Mouse (Mus musculus) lung, embryonic 16.5 days (tissue): ENCODE results near the gene Daam1. TPM values are rescaled to one million over a fixed set of nuclear protein-coding genes. Genes with fewer than 3 reads are reported as not detected.

Experiments used
- ATAC-seq: fragments of 200-750 bp; cut with Nextera tagmentation; 2 replicates; pipeline ENCODE4 v1.8.0; 2017; ENCODE audit warnings: low read depth, mild to moderate bottlenecking, moderate library complexity
- H3K27ac ChIP-seq: fragments of 300-500 bp; sonication (generic); 2 replicates; pipeline ENCODE4 v1.5.1; 2014; ENCODE audit warnings: mild to moderate bottlenecking, control low read depth, low read length
- H3K27me3 ChIP-seq: fragments of 300-500 bp; sonication (generic); 2 replicates; pipeline ENCODE4 v1.6.1; 2014; ENCODE audit warnings: low read depth, low read length, mixed read lengths; ENCODE audit not compliant: control insufficient read depth, insufficient read depth
- H3K36me3 ChIP-seq: fragments of 300-500 bp; sonication (generic); 2 replicates; pipeline ENCODE4 v1.6.1; 2014; ENCODE audit warnings: low read length; ENCODE audit not compliant: control insufficient read depth, insufficient read depth
- H3K4me1 ChIP-seq: fragments of 300-500 bp; sonication (generic); replicated peaks from 2 replicates; pipeline ENCODE4 v1.6.1; 2014; ENCODE audit warnings: low read length, mixed read lengths; ENCODE audit not compliant: control insufficient read depth, insufficient read depth
- H3K4me2 ChIP-seq: fragments of 300-500 bp; sonication (generic); 2 replicates; pipeline ENCODE4 v1.6.1; 2014; ENCODE audit warnings: low read depth, low read length, control low read depth
- H3K4me3 ChIP-seq: fragments of 300-500 bp; sonication (generic); 2 replicates; pipeline ENCODE4 v1.5.1; 2014; ENCODE audit warnings: mild to moderate bottlenecking, low read length, control low read depth
- H3K9ac ChIP-seq: fragments of 300-500 bp; sonication (generic); 2 replicates; pipeline ENCODE4 v1.6.1; 2014; ENCODE audit warnings: low read length, control low read depth
- H3K9me3 ChIP-seq: fragments of 300-500 bp; sonication (generic); 2 replicates; pipeline ENCODE4 v1.6.1; 2016; ENCODE audit warnings: low read length; ENCODE audit not compliant: control insufficient read depth
- WGBS: fragments of 180-500 bp; shearing (Covaris S2); extraction: QIAGEN DNeasy Blood & Tissue Kit; methylation state at CpG from one replicate; pipeline ENCODE4 v1.1.7; 2014; 5-methylcytosine and 5-hydroxymethylcytosine counted together
- polyA plus RNA-seq: library from polyadenylated mRNA; unstranded; fragments of >200 nt; fragmentation: Nextera tagmentation; extraction: Ambion mirVana; gene quantifications from 2 replicates; pipeline ENCODE4 v1.2.1, GENCODE M21; 2015

Gene Daam1
- polyA plus RNA-seq, 1 experiment from 2014 or later, result 16.0 TPM

DNA sequence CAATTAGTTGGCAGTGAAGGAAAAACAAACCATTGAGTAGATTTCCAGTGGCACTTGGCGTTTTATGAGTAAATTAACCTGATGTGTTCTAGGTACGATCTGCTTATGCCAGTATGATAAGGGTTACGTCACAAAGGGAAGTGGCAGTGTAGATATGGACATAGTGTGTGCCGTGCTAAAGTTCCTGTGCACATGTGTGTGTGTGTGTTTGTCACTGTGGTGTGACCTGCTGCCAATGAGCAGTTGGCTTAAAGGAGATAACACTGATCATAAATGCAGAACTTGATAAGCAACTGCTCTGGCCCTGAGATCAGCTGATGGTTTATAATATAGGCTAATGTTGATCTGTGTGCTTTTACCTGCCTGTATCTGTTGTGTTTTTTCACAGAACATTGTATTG lies 73.4 kb downstream of the Daam1 start:
- H3K9me3 ChIP-seq, result no peaks in the 10 kb centered on the region
- H3K9ac ChIP-seq, result no peak overlapping the region
- H3K4me1 ChIP-seq, result peaks cover 22% of the 10 kb centered on the region
- no peaks in the 10 kb centered on the region for H3K27me3 ChIP-seq
- no peak overlapping the region for H3K4me2 ChIP-seq
- WGBS, result 57% methylated on average over 4 of the region's 4 CpGs
- no peak for ATAC-seq
- H3K36me3 ChIP-seq, result peaks cover 16% of the 10 kb centered on the region
- no peak overlapping the region for H3K4me3 ChIP-seq
- no peak overlapping the region for H3K27ac ChIP-seq

DNA sequence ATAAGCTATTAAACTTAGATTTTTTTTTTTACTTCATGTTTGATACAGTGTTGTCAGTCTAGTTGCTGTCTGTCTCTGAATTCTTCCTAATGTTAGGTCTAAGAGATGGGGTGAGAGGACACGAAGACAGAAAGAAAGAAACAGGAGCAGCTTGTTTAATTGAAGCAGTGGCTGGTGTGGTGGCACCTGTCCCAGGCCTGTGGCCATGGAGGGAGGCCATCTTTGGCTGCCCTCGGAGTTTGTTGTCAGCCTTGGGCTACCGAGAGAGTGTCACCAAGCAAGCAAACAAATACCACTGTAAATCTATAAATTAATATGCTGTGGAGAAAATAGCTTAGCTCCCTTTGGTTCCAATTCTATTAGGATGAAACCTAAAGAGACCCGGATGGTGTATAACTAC lies 74.0 kb downstream of the Daam1 start:
- H3K9me3 ChIP-seq, result no peaks in the 10 kb centered on the region
- H3K27ac ChIP-seq, result peak overlapping the region; percentile 82
- peaks cover 22% of the 10 kb centered on the region for H3K4me1 ChIP-seq
- ATAC-seq, result no peak
- no peaks in the 10 kb centered on the region for H3K27me3 ChIP-seq
- no peak overlapping the region for H3K4me2 ChIP-seq
- H3K36me3 ChIP-seq, result peaks cover 16% of the 10 kb centered on the region
- no peak overlapping the region for H3K9ac ChIP-seq
- no peak overlapping the region for H3K4me3 ChIP-seq
- 79% methylated on average over 4 of the region's 4 CpGs for WGBS

DNA sequence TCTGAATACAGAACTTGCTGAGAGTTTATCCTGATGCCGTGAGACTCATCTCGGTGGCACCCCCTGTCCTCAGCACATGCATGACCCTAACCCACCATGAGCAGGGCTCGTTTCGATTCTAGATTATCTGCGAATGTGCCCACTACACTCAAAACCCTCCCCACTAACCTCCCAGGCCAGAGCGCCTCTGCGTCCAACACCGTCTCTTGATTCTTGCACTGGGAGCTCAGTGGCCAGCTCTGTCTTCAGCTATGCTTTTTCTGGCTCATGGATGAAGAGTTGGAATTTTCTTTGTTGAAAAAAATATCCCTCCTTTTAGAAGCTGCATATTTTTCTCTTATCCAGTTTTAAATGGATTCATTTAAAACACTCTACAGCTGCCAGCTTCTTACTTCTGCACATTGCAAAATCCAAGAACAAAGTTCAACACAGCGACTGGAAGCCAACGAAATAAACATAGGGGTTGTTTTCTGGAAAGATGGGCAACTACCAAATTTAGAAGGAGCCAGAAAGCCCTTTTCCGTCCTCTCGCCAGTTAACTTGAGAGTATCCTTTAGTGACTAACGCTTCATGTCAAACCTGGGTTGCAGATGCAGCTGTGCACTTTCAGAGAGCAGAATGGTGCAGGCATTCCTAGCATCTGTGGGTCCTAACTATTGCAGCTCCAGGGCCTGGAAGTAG lies 74.9 kb downstream of the Daam1 start:
- Histone ChIP-seq H3K27me3 (no peaks in the 10 kb centered on the region), H3K4me2 (no peak overlapping the region), H3K9me3 (no peaks in the 10 kb centered on the region), H3K4me1 (peaks cover 22% of the 10 kb centered on the region), H3K27ac (peak overlapping the region; percentile 82), H3K36me3 (peaks cover 14% of the 10 kb centered on the region), H3K4me3 (no peak overlapping the region), H3K9ac (no peak overlapping the region)
- peak; percentile 46; the same call in 1 of the 2 replicates for ATAC-seq
- 59% methylated on average over 13 of the region's 13 CpGs for WGBS

DNA sequence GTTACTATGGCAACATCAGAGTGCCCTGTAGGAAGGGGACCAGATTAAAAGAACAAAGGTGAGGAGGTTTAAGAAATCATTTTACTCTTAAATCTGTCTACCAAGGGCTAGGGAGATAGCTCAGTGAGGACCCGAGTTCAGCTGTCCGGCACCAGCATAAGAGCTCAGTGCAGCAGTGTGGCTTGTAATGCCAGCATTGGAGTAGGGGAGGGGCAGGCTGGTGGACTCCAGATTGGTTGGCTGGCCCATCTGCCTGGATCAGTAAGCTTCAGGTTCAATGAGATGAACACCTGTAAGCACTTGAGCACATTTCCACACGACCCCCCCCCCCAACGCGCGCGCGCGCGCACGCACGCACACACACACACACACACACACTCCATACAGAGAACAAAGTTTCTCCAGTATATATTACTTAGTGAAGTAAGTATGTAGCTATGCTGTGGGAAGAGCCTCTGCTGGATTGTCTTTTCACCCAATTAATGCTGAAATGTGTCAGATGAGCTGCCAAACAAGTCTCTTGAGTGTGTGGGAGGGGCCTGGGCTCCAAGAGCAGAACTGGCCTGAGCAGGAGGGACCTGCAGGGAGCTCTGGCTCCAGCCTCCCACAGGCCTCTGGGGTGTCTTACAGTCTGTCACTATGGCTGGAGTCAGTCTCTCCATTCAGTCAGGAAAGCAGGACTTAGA lies 75.8 kb downstream of the Daam1 start:
- Histone ChIP-seq H3K27me3 (no peaks in the 10 kb centered on the region), H3K4me1 (peaks cover 24% of the 10 kb centered on the region), H3K4me2 (no peak overlapping the region), H3K9me3 (no peaks in the 10 kb centered on the region), H3K4me3 (no peak overlapping the region), H3K9ac (no peak overlapping the region), H3K27ac (peak overlapping the region; percentile 82), H3K36me3 (peaks cover 13% of the 10 kb centered on the region)
- peak; percentile 80 for ATAC-seq
- 66% methylated on average over 12 of the region's 12 CpGs for WGBS

DNA sequence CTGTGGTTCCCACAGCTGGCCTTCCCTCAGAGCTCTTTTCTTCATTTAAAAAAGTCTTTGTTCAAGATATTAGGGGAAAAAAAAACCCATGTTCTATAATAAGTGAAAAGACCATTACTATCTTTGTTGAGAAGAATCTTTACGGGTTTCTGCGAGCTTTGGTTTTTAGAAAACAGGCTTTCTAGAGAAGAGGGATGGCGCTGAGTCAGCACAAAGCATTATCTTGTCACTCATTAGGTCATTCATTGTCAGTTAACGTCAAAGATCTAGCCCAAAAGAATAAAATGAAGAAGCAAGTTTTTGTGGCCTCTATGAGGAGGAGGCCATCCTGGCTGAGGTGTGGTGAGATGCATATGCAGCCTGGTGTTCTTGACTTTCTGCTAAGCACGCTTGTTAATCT lies 78.1 kb downstream of the Daam1 start:
- Histone ChIP-seq H3K4me3 (no peak overlapping the region), H3K4me1 (peaks cover 31% of the 10 kb centered on the region), H3K9ac (no peak overlapping the region)

DNA sequence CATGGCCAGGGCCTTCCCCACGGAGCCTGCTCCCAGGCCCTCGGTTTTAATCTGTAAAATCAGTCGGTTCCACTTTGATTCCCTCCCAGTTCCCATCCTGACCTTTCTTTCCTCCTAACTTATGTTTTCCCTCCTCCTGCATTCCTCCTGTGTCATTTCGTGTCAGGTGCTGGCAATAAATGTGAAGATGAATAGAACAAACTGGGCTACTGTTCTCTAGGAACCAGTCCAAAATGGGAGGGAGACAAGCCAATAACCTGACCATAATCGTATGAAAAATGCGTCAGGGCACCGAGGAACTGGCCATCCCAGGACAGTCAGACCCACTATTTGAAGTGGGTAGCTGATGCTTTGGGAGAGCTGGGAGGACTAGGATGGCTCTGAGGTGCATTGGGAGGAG lies 79.4 kb downstream of the Daam1 start:
- no peaks in the 10 kb centered on the region for H3K36me3 ChIP-seq
- 60% methylated on average over 7 of the region's 7 CpGs for WGBS
- no peak for ATAC-seq

More for the DNA sequence above, 78.1 kb downstream of the Daam1 start:
- Histone ChIP-seq H3K36me3 (no peaks in the 10 kb centered on the region), H3K27me3 (no peaks in the 10 kb centered on the region), H3K27ac (no peak overlapping the region), H3K4me2 (no peak overlapping the region), H3K9me3 (no peaks in the 10 kb centered on the region)
- no peak for ATAC-seq
- 86% methylated on average over 5 of the region's 5 CpGs for WGBS

DNA sequence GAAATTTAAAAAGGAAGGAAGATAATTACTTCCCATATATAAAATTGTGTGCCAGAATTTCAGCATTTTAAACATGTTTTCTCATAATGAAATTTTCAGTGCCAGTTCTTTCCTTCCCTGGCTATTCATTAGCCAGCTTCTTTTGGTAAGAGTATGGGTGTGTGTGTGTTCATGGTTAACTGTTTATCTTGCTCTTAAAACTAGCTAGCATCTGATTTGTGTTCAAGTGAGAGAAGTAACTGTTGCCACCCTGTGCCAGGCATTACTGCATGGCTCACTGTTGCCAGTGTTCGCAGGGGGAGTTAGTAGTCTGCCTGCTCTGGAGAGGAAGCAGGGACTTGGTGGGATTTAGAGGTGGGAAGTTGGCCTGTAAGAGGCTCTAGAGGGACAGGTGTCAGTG lies 81.4 kb downstream of the Daam1 start:
- Histone ChIP-seq H3K27ac (peak overlapping the region; percentile 49), H3K27me3 (no peaks in the 10 kb centered on the region), H3K9me3 (no peaks in the 10 kb centered on the region), H3K4me2 (no peak overlapping the region), H3K9ac (no peak overlapping the region), H3K4me3 (no peak overlapping the region), H3K36me3 (0 out of 2 replicates have a peak, but pooled peaks cover 12% of the 10 kb centered on the region), H3K4me1 (peaks cover 10% of the 10 kb centered on the region; the same call in 1 of the 2 replicates)
- ATAC-seq, result peak; percentile 75
- WGBS, result 50% methylated on average over 1 of the region's 1 CpGs

More for the DNA sequence above, 79.4 kb downstream of the Daam1 start:
- H3K27ac ChIP-seq, result no peak overlapping the region
- H3K4me2 ChIP-seq, result no peak overlapping the region
- H3K4me3 ChIP-seq, result no peak overlapping the region
- no peaks in the 10 kb centered on the region for H3K27me3 ChIP-seq
- no peaks in the 10 kb centered on the region for H3K9me3 ChIP-seq
- H3K9ac ChIP-seq, result no peak overlapping the region
- peaks cover 24% of the 10 kb centered on the region for H3K4me1 ChIP-seq

DNA sequence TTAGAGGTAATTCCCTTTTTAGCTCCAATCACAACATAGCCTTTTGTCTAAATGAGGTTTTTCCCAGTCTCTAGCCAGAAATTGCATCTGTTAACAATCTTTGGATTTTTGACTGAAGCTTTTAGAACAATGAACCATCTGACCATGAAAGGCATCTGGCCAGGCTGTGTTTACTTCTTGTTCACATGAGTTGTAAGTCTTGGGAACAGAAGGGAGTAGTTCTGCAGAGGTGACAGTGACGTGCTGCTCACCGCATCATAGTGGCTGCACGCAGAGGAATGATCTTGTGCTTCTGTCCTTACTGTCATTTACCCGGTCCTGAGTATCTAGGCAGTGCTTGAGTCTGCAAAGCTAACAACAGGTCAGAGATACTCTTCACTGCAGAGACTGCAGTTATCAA lies 88.3 kb downstream of the Daam1 start:
- ATAC-seq, result peak; percentile 52; the same call in 1 of the 2 replicates
- H3K27me3 ChIP-seq, result no peaks in the 10 kb centered on the region
- no peaks in the 10 kb centered on the region for H3K9me3 ChIP-seq
- H3K4me3 ChIP-seq, result no peak overlapping the region
- peaks cover 24% of the 10 kb centered on the region for H3K4me1 ChIP-seq
- peaks cover 16% of the 10 kb centered on the region; the same call in 1 of the 2 replicates for H3K36me3 ChIP-seq
- no peak overlapping the region for H3K4me2 ChIP-seq
- 0 out of 2 replicates have a peak overlapping the region, but pooled peaks have one; percentile 25 for H3K27ac ChIP-seq
- WGBS, result 25% methylated on average over 4 of the region's 4 CpGs
- H3K9ac ChIP-seq, result no peak overlapping the region

DNA sequence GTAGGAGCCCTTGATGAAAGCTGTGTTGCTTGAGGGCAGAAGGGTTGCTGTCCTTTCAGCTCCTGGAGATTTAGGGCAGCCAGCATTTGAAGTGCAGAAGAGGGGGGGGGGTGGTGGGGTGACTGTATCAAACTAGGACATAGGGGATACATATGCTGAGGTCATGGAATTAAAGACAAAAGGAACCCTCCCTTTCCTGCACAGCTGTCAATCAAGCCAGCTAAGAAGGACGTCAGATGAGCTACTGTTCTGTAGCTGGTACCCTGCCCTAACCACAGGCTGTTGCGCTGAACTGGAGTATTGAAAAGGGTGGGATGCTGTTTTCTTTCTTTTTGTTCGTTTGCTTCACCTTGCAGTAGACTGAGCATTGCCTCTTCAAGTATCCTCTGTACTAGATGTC lies 89.1 kb downstream of the Daam1 start:
- peaks cover 24% of the 10 kb centered on the region for H3K4me1 ChIP-seq
- H3K36me3 ChIP-seq, result peaks cover 16% of the 10 kb centered on the region; the same call in 1 of the 2 replicates
- H3K9ac ChIP-seq, result no peak overlapping the region
- no peak overlapping the region for H3K4me3 ChIP-seq
- H3K9me3 ChIP-seq, result no peaks in the 10 kb centered on the region
- 69% methylated on average over 3 of the region's 3 CpGs for WGBS
- H3K27ac ChIP-seq, result no peak overlapping the region
- H3K4me2 ChIP-seq, result no peak overlapping the region
- no peak for ATAC-seq
- H3K27me3 ChIP-seq, result no peaks in the 10 kb centered on the region
